Mouse (Mus musculus) stomach, embryonic 16.5 days (tissue): ENCODE results near the gene Faim2. TPM values are rescaled to one million over a fixed set of nuclear protein-coding genes. Genes with fewer than 3 reads are reported as not detected.
A peak's percentile ranks its signal among the peaks of the same experiment; 100 is the strongest.

ENCODE experiments used
- ATAC-seq: fragments of 200-750 bp; cut with Nextera tagmentation; 2 replicates; pipeline ENCODE4 v1.8.0; 2017; ENCODE audit warnings: moderate number of reproducible peaks, moderate TSS enrichment; ENCODE audit not compliant: insufficient read depth, low FRiP score
- H3K27ac ChIP-seq: fragments of 300-500 bp; sonication (generic); 2 replicates; pipeline ENCODE4 v1.5.1; 2014; ENCODE audit warnings: low read length
- H3K27me3 ChIP-seq: fragments of 300-500 bp; sonication (generic); 2 replicates; pipeline ENCODE4 v1.6.1; 2014; ENCODE audit warnings: low read length, control low read depth, mixed read lengths; ENCODE audit not compliant: control insufficient read depth, insufficient read depth
- H3K36me3 ChIP-seq: fragments of 300-500 bp; sonication (generic); 2 replicates; pipeline ENCODE4 v1.6.1; 2014; ENCODE audit warnings: low read length; ENCODE audit not compliant: control insufficient read depth, insufficient read depth
- H3K4me1 ChIP-seq: fragments of 300-500 bp; sonication (generic); 2 replicates; pipeline ENCODE4 v1.6.1; 2014; ENCODE audit warnings: low read length, control low read depth, mixed read lengths; ENCODE audit not compliant: control insufficient read depth, insufficient read depth
- H3K4me2 ChIP-seq: fragments of 300-500 bp; sonication (generic); 2 replicates; pipeline ENCODE4 v1.6.1; 2014; ENCODE audit warnings: low read depth, low read length, mixed read lengths
- H3K4me3 ChIP-seq: fragments of 300-500 bp; sonication (generic); replicated peaks from 2 replicates; pipeline ENCODE4 v1.5.1; 2014; ENCODE audit warnings: mild to moderate bottlenecking, low read length
- H3K9ac ChIP-seq: fragments of 300-500 bp; sonication (generic); 2 replicates; pipeline ENCODE4 v1.6.1; 2014; ENCODE audit warnings: low read length
- H3K9me3 ChIP-seq: fragments of 300-500 bp; sonication (generic); replicated peaks from 2 replicates; pipeline ENCODE4 v1.6.1; 2016; ENCODE audit warnings: low read length, control low read depth; ENCODE audit not compliant: control insufficient read depth
- WGBS: fragments of 180-500 bp; shearing (Covaris S2); extraction: QIAGEN DNeasy Blood & Tissue Kit; methylation state at CpG from one replicate; pipeline ENCODE4 v1.1.7; 2014; 5-methylcytosine and 5-hydroxymethylcytosine counted together
- polyA plus RNA-seq: library from polyadenylated mRNA; unstranded; fragments of >200 nt; fragmentation: Nextera tagmentation; extraction: Ambion mirVana; gene quantifications from 2 replicates; pipeline ENCODE4 v1.2.1, GENCODE M21; 2015

Faim2 gene
- polyA plus RNA-seq, 1 experiment from 2014 or later: 0.57 TPM

GRCm38 (mm10) chr15:99517715-99518114 is 10.2 kb downstream of the Faim2 start:
- Histone ChIP-seq H3K9me3 (no peaks in the 10 kb centered on the region), H3K36me3 (no peaks in the 10 kb centered on the region), H3K4me3 (no peak overlapping the region), H3K4me1 (no peaks in the 10 kb centered on the region), H3K9ac (peak overlapping the region; percentile 11; the same call in 1 of the 2 replicates), H3K27me3 (no peaks in the 10 kb centered on the region), H3K27ac (no peak overlapping the region), H3K4me2 (no peak overlapping the region)
- ATAC-seq: no peak
- 69% methylated on average over 7 of the region's 7 CpGs for WGBS

- no peaks in the 10 kb centered on the region for H3K9me3 ChIP-seq
- WGBS: 43% methylated on average over 8 of the region's 8 CpGs
- H3K9ac ChIP-seq: no peak overlapping the region
- no peaks in the 10 kb centered on the region for H3K27me3 ChIP-seq
- no peak for ATAC-seq
- H3K27ac ChIP-seq: no peak overlapping the region
- H3K4me2 ChIP-seq: no peak overlapping the region
- no peaks in the 10 kb centered on the region for H3K4me1 ChIP-seq
- no peak overlapping the region for H3K4me3 ChIP-seq
- no peaks in the 10 kb centered on the region for H3K36me3 ChIP-seq
Measured at GRCm38 (mm10) chr15:99516715-99517114, 11.2 kb downstream of the Faim2 start.

- no peak for ATAC-seq
- WGBS: 78% methylated on average over 15 of the region's 15 CpGs
- Histone ChIP-seq H3K36me3 (no peaks in the 10 kb centered on the region), H3K9me3 (no peaks in the 10 kb centered on the region), H3K27ac (no peak overlapping the region), H3K27me3 (no peaks in the 10 kb centered on the region), H3K4me3 (no peak overlapping the region), H3K4me2 (no peak overlapping the region), H3K9ac (no peak overlapping the region), H3K4me1 (no peaks in the 10 kb centered on the region)
Measured at GRCm38 (mm10) chr15:99511797-99512525, 16.0 kb downstream of the Faim2 start.

GRCm38 (mm10) chr15:99510621-99511020 is 17.3 kb downstream of the Faim2 start:
- peaks cover under 1% of the 10 kb centered on the region; the same call in 1 of the 2 replicates for H3K4me1 ChIP-seq
- H3K9me3 ChIP-seq: no peaks in the 10 kb centered on the region
- no peak overlapping the region for H3K4me2 ChIP-seq
- 0 out of 2 replicates have a peak, but pooled peaks have one; percentile 15 for ATAC-seq
- H3K9ac ChIP-seq: no peak overlapping the region
- no peak overlapping the region for H3K27ac ChIP-seq
- H3K27me3 ChIP-seq: no peaks in the 10 kb centered on the region
- no peaks in the 10 kb centered on the region for H3K36me3 ChIP-seq
- no peak overlapping the region for H3K4me3 ChIP-seq
- WGBS: 68% methylated on average over 3 of the region's 3 CpGs

- no peaks in the 10 kb centered on the region for H3K9me3 ChIP-seq
- H3K27ac ChIP-seq: no peak overlapping the region
- no peak for ATAC-seq
- WGBS: 47% methylated on average over 7 of the region's 7 CpGs
- H3K36me3 ChIP-seq: no peaks in the 10 kb centered on the region
- H3K4me1 ChIP-seq: peaks cover 8% of the 10 kb centered on the region
- H3K27me3 ChIP-seq: no peaks in the 10 kb centered on the region
- H3K4me3 ChIP-seq: no peak overlapping the region
- no peak overlapping the region for H3K9ac ChIP-seq
- H3K4me2 ChIP-seq: no peak overlapping the region
Measured at GRCm38 (mm10) chr15:99509840-99510239, 18.1 kb downstream of the Faim2 start.

- Histone ChIP-seq H3K4me3 (no peak overlapping the region), H3K36me3 (no peaks in the 10 kb centered on the region), H3K4me1 (peaks cover 30% of the 10 kb centered on the region), H3K9me3 (no peaks in the 10 kb centered on the region), H3K4me2 (no peak overlapping the region), H3K9ac (no peak overlapping the region), H3K27ac (no peak overlapping the region), H3K27me3 (no peaks in the 10 kb centered on the region)
- 62% methylated on average over 15 of the region's 15 CpGs for WGBS
- no peak for ATAC-seq
Measured at GRCm38 (mm10) chr15:99505324-99506095, 22.5 kb downstream of the Faim2 start.

GRCm38 (mm10) chr15:99503256-99503655 is 24.7 kb downstream of the Faim2 start:
- H3K27me3 ChIP-seq: no peaks in the 10 kb centered on the region
- WGBS: 60% methylated on average over 5 of the region's 5 CpGs
- H3K9me3 ChIP-seq: no peaks in the 10 kb centered on the region
- H3K4me3 ChIP-seq: no peak overlapping the region
- no peak overlapping the region for H3K9ac ChIP-seq
- no peak for ATAC-seq
- no peak overlapping the region for H3K27ac ChIP-seq
- H3K36me3 ChIP-seq: no peaks in the 10 kb centered on the region
- H3K4me1 ChIP-seq: peaks cover 30% of the 10 kb centered on the region
- H3K4me2 ChIP-seq: no peak overlapping the region

GRCm38 (mm10) chr15:99502311-99502831 is 25.6 kb downstream of the Faim2 start:
- no peak overlapping the region for H3K4me3 ChIP-seq
- no peak overlapping the region for H3K4me2 ChIP-seq
- H3K4me1 ChIP-seq: peaks cover 36% of the 10 kb centered on the region
- H3K27me3 ChIP-seq: no peaks in the 10 kb centered on the region
- H3K27ac ChIP-seq: peak overlapping the region; percentile 58; the same call in 1 of the 2 replicates
- WGBS: 26% methylated on average over 12 of the region's 12 CpGs
- H3K36me3 ChIP-seq: no peaks in the 10 kb centered on the region
- H3K9ac ChIP-seq: 0 out of 2 replicates have a peak overlapping the region, but pooled peaks have one; percentile 11
- ATAC-seq: peak; percentile 22; the same call in 1 of the 2 replicates
- no peaks in the 10 kb centered on the region for H3K9me3 ChIP-seq
